Mouse (Mus musculus): Measurements from ENCODE around the gene Nts. TPM values are rescaled to one million over a fixed set of nuclear protein-coding genes. Genes with fewer than 3 reads are reported as not detected.

The Nts gene
- polyA plus RNA-seq, 1 experiment, result not detected

DNA sequence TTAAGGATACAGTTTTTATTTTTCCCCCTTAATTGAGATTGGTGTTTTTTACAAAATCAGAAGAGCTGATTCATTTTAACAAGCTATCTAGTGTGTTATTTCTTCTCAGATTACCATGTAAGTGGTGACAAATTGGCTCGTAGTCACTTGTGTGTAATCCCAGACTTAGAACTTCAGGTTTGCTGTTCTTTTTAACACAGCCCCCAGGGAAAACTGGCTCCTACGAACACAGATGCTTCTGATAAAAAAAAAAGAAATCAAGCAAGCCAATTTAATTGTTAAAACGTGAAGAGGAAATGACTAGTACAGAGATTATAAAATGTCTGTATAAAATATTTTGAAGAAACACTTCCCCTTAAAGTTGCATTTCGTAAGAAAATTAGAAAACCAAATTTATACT lies 17.1 kb upstream of the Nts start:
- Histone ChIP-seq H3K36me3 (ENCODE audit: control insufficient read depth, insufficient read depth) (no peaks in the 10 kb centered on the region), H3K4me3 (no peak overlapping the region), H3K4me2 (ENCODE audit: low read depth) (no peak overlapping the region), H3K79me2 (ENCODE audit: control insufficient read depth, insufficient read depth) (no peaks in the 10 kb centered on the region), H3K27me3 (ENCODE audit: control insufficient read depth, insufficient read depth, insufficient read length) (no peaks in the 10 kb centered on the region), H3ac (ENCODE audit: control insufficient read depth, insufficient read length) (no peak overlapping the region)
- TF ChIP-seq CEBPB (IDR thresholded peaks at IDR 0.05; ENCODE audit: insufficient read depth, poor library complexity, severe bottlenecking) (no peak), POLR2A (IDR thresholded peaks at IDR 0.05; ENCODE audit: insufficient read length, low read depth) (no peak), SRF (IDR thresholded peaks at IDR 0.05; ENCODE audit: control insufficient read depth, insufficient read length, low read depth) (no peak)

DNA sequence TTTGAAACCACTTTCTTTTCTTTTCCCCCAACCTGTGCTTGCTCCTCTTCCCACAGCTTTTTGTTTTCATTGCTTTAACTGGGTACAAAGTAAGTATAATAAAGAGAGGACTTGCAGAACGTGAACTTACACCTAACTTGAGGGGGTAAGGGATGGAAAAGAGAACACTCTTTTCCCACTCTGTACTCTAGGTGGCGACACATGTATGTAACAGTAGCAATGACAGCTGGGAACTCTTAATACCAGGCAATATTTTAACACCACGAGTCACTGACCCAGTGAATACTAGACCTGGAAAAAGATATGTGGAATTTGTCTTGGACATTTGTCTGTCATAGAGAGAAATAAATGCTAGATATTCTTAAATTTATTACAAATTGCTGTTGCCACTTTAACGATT lies 8.5 kb upstream of the Nts start:
- no peaks in the 10 kb centered on the region for H3K27me3 ChIP-seq (ENCODE audit: control insufficient read depth, insufficient read depth, insufficient read length)
- H3K36me3 ChIP-seq (ENCODE audit: control insufficient read depth, insufficient read depth), result no peaks in the 10 kb centered on the region
- no peak overlapping the region for H3ac ChIP-seq (ENCODE audit: control insufficient read depth, insufficient read length)
- no peak overlapping the region for H3K4me3 ChIP-seq
- no peak overlapping the region for H3K4me2 ChIP-seq (ENCODE audit: low read depth)
- TF ChIP-seq TCF12 (IDR thresholded peaks at IDR 0.05; ENCODE audit: insufficient read depth, poor library complexity, severe bottlenecking) (no peak), MYOD1 (IDR thresholded peaks at IDR 0.05; ENCODE audit: control insufficient read depth in 1 of 3, insufficient read length in 2 of 3, low read depth in 2 of 3) (no peak), POLR2A (IDR thresholded peaks at IDR 0.05; ENCODE audit: insufficient read length, low read depth) (no peak), POLR2AphosphoS2 (IDR thresholded peaks at IDR 0.05; ENCODE audit: insufficient read length, low read depth) (no peak), MYOG (IDR thresholded peaks at IDR 0.05; ENCODE audit: control insufficient read depth in 1 of 3, insufficient read depth in 1 of 3, insufficient read length in 2 of 3, low read depth in 2 of 3) (no peak), SRF (IDR thresholded peaks at IDR 0.05; ENCODE audit: control insufficient read depth, insufficient read length, low read depth) (no peak), USF1 (IDR thresholded peaks at IDR 0.05; ENCODE audit: low read depth) (no peak), CEBPB (IDR thresholded peaks at IDR 0.05; ENCODE audit: insufficient read depth, poor library complexity, severe bottlenecking) (no peak), TCF3 (IDR thresholded peaks at IDR 0.05; ENCODE audit: insufficient read length, low read depth) (no peak), MAX (IDR thresholded peaks at IDR 0.05; ENCODE audit: low read depth) (no peak)
- no peaks in the 10 kb centered on the region for H3K79me2 ChIP-seq (ENCODE audit: control insufficient read depth, insufficient read depth)

DNA sequence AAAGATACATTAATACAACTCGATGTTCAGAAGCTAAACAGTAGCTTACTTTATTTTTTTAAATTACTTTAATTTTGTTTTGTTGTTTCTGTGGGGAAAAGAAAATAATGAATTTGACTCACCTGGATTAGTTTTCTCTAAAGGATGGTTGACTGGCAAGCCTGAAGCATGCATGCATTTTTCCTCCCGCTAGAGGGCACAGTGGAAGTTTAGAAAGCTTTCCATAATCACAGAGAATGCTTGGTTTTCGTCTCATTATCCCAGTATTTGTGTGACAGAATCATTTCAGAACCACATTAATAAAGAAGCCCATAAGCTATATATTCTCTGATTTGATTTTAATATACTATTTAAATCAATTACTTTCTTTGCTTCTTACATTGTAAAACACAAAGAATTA lies 1.5 kb upstream of the Nts start:
- no peak overlapping the region for H3ac ChIP-seq (ENCODE audit: control insufficient read depth, insufficient read length)
- no peak overlapping the region for H3K4me3 ChIP-seq
- H3K4me2 ChIP-seq (ENCODE audit: low read depth), result no peak overlapping the region
- no peaks in the 10 kb centered on the region for H3K27me3 ChIP-seq (ENCODE audit: control insufficient read depth, insufficient read depth, insufficient read length)
- H3K36me3 ChIP-seq (ENCODE audit: control insufficient read depth, insufficient read depth), result no peaks in the 10 kb centered on the region
- no peak for TF ChIP-seq REST (IDR thresholded peaks at IDR 0.05; ENCODE audit: insufficient read depth, insufficient read length)
- TF ChIP-seq POLR2AphosphoS2 (IDR thresholded peaks at IDR 0.05; ENCODE audit: insufficient read length, low read depth), result no peak
- no peaks in the 10 kb centered on the region for H3K79me2 ChIP-seq (ENCODE audit: control insufficient read depth, insufficient read depth)

DNA sequence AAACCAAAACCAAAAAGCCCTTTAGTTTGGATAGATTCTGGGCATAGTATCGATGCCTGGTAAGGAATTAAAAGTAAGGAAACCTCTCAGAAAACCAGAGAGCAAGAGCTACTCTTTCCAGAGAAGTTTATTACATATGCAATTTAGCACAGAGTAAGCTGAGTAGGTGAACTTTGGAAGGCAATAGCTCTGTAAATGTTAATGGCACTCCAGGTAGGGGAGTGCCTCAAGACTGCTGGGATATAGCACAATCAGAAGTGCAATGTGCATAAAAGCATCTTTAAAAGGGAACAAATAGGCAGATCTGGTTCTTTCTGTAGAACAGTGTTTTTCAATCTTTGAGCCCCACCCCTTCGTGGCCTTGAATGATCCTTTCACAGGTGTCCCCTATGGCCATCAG lies 20.9 kb downstream of the Nts start:
- TF ChIP-seq REST (IDR thresholded peaks at IDR 0.05; ENCODE audit: insufficient read depth, insufficient read length), result no peak
- no peak for TF ChIP-seq POLR2A (IDR thresholded peaks at IDR 0.05; ENCODE audit: insufficient read length, low read depth)
- no peak for TF ChIP-seq E2F4 (IDR thresholded peaks at IDR 0.05; ENCODE audit: insufficient read depth)
- TF ChIP-seq TCF12 (IDR thresholded peaks at IDR 0.05; ENCODE audit: insufficient read depth, poor library complexity, severe bottlenecking), result no peak
- TF ChIP-seq MAX (IDR thresholded peaks at IDR 0.05; ENCODE audit: low read depth), result no peak
- TF ChIP-seq POLR2AphosphoS2 (IDR thresholded peaks at IDR 0.05; ENCODE audit: insufficient read length, low read depth), result no peak
- no peak for TF ChIP-seq MYOD1 (IDR thresholded peaks at IDR 0.05; ENCODE audit: control insufficient read depth in 1 of 3, insufficient read length in 2 of 3, low read depth in 2 of 3)
- TF ChIP-seq MYOG (IDR thresholded peaks at IDR 0.05; ENCODE audit: control insufficient read depth in 1 of 3, insufficient read depth in 1 of 3, insufficient read length in 2 of 3, low read depth in 2 of 3), result no peak
- TF ChIP-seq USF1 (IDR thresholded peaks at IDR 0.05; ENCODE audit: low read depth), result no peak
- TF ChIP-seq SRF (IDR thresholded peaks at IDR 0.05; ENCODE audit: control insufficient read depth, insufficient read length, low read depth), result no peak
- no peak for TF ChIP-seq TCF3 (IDR thresholded peaks at IDR 0.05; ENCODE audit: insufficient read length, low read depth)
- TF ChIP-seq CEBPB (IDR thresholded peaks at IDR 0.05; ENCODE audit: insufficient read depth, poor library complexity, severe bottlenecking), result no peak
- Histone ChIP-seq H3K4me3 (no peak overlapping the region), H3ac (ENCODE audit: control insufficient read depth, insufficient read length) (no peak overlapping the region), H3K36me3 (ENCODE audit: control insufficient read depth, insufficient read depth) (no peaks in the 10 kb centered on the region), H3K4me2 (ENCODE audit: low read depth) (no peak overlapping the region), H3K27me3 (ENCODE audit: control insufficient read depth, insufficient read depth, insufficient read length) (no peaks in the 10 kb centered on the region), H3K79me2 (ENCODE audit: control insufficient read depth, insufficient read depth) (no peaks in the 10 kb centered on the region)

DNA sequence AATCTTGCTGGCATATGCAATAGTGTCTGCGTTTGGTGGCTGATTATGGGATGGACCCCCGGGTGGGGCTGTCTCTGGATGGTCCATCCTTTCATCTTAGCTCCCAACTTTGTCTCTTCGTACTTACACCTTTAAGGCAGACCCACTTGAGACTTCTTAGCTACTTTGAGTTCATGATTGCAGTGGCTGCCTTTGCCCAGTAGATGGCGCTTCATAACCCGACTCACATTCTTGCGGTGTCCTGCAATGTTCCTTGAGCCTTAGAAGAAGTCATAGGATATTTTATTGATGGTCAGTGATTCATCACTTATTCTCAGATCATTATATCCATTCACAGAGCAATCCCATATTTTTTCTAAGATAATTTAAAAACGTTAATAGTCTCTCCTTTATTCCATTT lies 38.5 kb downstream of the Nts start:
- Histone ChIP-seq H3ac (ENCODE audit: control insufficient read depth, insufficient read length) (no peak overlapping the region), H3K36me3 (ENCODE audit: control insufficient read depth, insufficient read depth) (no peaks in the 10 kb centered on the region), H3K27me3 (ENCODE audit: control insufficient read depth, insufficient read depth, insufficient read length) (no peaks in the 10 kb centered on the region), H3K79me2 (ENCODE audit: control insufficient read depth, insufficient read depth) (no peaks in the 10 kb centered on the region), H3K4me3 (no peak overlapping the region), H3K4me2 (ENCODE audit: low read depth) (no peak overlapping the region)
- no peak for TF ChIP-seq TCF3 (IDR thresholded peaks at IDR 0.05; ENCODE audit: insufficient read length, low read depth)
- no peak for TF ChIP-seq TCF12 (IDR thresholded peaks at IDR 0.05; ENCODE audit: insufficient read depth, poor library complexity, severe bottlenecking)

DNA sequence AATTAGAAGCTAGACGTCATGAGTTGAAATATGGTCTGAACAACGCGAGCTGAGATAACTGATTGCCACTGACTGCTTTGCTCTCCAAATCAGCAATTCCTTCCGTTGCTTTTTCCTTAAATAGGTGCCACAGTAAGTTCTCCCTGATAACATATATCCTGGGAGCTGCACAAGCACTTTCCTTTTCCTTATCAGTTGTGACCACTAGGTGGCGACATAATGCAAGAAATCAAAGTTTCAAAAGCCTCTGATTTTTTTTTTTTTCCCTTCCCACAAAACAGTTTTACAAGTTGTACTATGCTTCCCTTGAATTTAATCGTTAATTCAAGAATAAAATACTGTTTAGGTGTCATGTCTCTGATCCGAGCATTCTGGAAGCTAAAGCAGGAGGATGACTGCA lies 40.8 kb downstream of the Nts start:
- TF ChIP-seq CEBPB (IDR thresholded peaks at IDR 0.05; ENCODE audit: insufficient read depth, poor library complexity, severe bottlenecking), result no peak
- no peak for TF ChIP-seq POLR2A (IDR thresholded peaks at IDR 0.05; ENCODE audit: insufficient read length, low read depth)
- no peak for TF ChIP-seq TCF12 (IDR thresholded peaks at IDR 0.05; ENCODE audit: insufficient read depth, poor library complexity, severe bottlenecking)
- no peak for TF ChIP-seq MAX (IDR thresholded peaks at IDR 0.05; ENCODE audit: low read depth)
- no peak for TF ChIP-seq E2F4 (IDR thresholded peaks at IDR 0.05; ENCODE audit: insufficient read depth)
- no peak for TF ChIP-seq REST (IDR thresholded peaks at IDR 0.05; ENCODE audit: insufficient read depth, insufficient read length)
- TF ChIP-seq USF1 (IDR thresholded peaks at IDR 0.05; ENCODE audit: low read depth), result no peak
- TF ChIP-seq MYOD1 (IDR thresholded peaks at IDR 0.05; ENCODE audit: control insufficient read depth in 1 of 3, insufficient read length in 2 of 3, low read depth in 2 of 3), result no peak
- no peak for TF ChIP-seq TCF3 (IDR thresholded peaks at IDR 0.05; ENCODE audit: insufficient read length, low read depth)
- TF ChIP-seq POLR2AphosphoS2 (IDR thresholded peaks at IDR 0.05; ENCODE audit: insufficient read length, low read depth), result no peak
- no peak for TF ChIP-seq SRF (IDR thresholded peaks at IDR 0.05; ENCODE audit: control insufficient read depth, insufficient read length, low read depth)
- no peak for TF ChIP-seq MYOG (IDR thresholded peaks at IDR 0.05; ENCODE audit: control insufficient read depth in 1 of 3, insufficient read depth in 1 of 3, insufficient read length in 2 of 3, low read depth in 2 of 3)
- Histone ChIP-seq H3K36me3 (ENCODE audit: control insufficient read depth, insufficient read depth) (no peaks in the 10 kb centered on the region), H3K79me2 (ENCODE audit: control insufficient read depth, insufficient read depth) (no peaks in the 10 kb centered on the region), H3K4me3 (no peak overlapping the region), H3K27me3 (ENCODE audit: control insufficient read depth, insufficient read depth, insufficient read length) (no peaks in the 10 kb centered on the region), H3ac (ENCODE audit: control insufficient read depth, insufficient read length) (no peak overlapping the region), H3K4me2 (ENCODE audit: low read depth) (peak overlapping the region; percentile 55)

All from myocyte (in vitro differentiated cells).